Mouse (Mus musculus) thymus, postnatal 0 days (tissue): Measurements from ENCODE around the gene Sptssb. TPM values are rescaled to one million over a fixed set of nuclear protein-coding genes. Genes with fewer than 3 reads are reported as not detected.

Experiments
- DNase-seq: peaks from one replicate; pipeline ENCODE4 v3.0.0-alpha.2; 2015; ENCODE audit warnings: low spot score
- polyA plus RNA-seq: library from polyadenylated mRNA; unstranded; fragments of >200 nt; fragmentation: Nextera tagmentation; extraction: Ambion mirVana; gene quantifications from 2 replicates; pipeline ENCODE4 v1.2.1, GENCODE M21; 2015

The Sptssb gene
- 10.9 and 12.3 TPM in 2 replicates for polyA plus RNA-seq

DNA sequence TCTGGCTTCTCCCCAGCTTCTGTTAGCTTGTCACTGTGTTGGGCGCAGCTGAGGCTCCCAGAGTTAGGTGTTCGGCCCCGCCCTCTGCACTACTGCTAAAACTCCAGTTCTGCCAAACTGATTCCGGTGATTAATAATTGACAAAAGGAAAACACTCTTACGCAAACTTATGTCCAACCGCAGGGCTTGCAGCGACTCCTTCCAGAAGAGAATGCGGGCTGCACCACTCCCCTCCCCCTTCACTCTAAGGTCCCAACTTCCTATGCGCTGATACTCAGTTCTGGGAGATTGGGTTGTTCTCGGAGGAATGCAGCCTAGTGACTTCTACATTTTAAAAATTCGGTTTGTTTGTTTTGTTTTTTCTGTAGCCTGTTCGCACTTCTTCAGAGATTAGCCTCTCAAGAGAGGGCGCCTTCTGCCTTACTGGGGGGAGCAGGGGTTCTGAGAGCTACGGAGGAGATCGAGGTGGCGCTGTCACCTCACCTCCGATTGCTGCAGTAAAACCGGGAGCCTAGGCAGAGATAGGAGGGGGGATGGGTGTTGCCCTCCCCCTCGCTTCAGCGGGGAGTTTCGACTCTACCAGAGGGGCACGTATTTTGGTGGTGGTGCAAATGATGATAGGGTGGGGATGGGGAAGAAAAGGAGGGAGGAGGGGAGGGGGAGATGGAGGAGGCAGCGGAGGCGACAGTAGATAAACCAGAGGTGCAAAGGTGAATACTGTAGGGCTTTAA lies at the start of gene Sptssb:
Gene Sptssb, minus strand, starts transcription at position 83 of the 731 bp plus-strand sequence.
- no peak for DNase-seq

DNA sequence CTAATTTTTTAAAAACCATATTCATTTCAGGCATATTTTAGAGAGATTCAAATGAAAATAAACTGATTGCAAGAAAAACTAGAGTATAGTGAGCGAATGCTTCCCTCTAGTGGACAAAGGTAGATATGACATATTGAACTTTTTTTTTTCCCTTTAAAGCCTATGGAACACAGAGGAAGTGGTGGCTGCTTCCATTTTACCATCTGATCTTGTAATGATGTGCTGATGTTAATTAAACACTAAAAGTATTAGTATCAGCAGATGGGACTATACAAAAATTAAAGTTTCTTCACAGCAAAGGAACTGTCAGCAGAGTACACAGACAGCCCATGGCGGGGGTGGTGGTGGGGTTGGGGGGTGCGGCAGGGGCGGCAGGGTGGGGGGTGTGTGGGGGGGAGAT lies 48.3 kb upstream of the Sptssb start:
- peak; percentile 32 for DNase-seq

DNA sequence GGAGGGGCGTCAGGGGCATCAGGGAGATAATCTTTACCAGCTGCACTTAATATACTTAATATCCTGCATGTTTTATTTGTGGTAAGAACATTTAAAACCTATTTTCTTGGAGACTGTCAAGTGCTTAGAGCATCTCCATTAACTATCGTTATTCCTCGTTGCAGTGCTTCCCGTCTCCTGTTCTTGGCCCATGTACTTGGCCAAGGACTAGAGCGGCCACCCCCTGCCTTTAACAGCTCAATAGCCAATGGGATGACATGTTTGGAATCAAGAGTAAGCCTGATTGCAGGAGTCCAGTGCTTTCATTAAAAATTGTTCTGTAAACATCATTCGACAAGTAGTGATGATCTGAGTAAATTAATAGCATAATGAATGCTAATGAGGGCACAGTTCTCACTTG lies 47.8 kb upstream of the Sptssb start:
- no peak for DNase-seq

DNA sequence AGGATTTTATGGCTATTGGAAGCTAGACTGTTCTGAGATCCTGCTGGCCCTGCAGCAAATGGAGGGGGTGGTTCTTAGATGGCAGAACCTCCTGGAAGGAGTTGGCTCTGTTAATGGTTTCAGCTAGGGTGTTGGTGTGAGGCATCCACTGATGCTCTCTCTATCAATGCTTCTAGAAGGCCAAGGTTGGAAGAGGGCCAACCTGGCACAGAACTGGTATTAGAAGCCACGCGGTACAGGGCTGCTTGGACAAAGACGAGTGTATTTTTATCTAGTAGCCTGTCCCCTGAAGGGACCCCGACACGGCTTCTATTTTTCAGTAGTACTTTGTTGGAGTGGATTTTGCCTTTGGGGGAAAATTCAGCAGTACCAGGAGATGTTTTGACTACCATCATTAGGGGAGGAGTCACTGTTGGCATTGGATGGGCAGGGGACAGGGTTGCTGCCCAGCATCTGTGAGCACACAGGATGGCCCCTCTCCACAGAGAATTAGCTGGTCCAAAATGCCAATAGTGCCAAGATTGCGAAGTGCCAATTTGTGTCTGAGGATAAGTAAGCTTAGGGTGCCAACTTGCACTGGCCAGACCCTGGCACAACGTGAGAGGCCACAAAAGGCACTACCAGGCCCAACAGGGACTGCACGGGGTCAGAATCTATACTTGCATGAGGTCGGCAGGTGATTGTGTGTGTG lies 43.2 kb upstream of the Sptssb start:
- DNase-seq: no peak

DNA sequence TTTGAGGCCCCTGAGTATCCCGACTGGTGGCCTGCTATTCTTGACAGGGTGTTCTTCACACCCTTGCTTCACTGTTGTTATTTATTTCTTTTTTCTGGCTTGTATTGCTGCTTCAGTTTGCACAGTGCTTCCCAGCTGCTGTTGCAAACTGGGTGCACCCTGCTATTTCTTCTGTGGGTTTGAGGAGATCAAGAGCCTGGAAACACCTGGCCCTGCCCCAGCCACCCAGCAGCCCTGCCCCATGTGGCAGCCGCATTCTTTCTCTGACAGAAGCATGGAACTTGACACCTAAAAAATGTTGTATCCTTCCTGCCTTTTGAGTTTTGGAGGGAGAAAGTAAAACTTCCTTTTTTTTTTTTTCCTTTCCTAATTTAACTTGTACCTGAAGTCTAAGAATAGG lies 42.6 kb upstream of the Sptssb start:
- DNase-seq: peak; percentile 42

DNA sequence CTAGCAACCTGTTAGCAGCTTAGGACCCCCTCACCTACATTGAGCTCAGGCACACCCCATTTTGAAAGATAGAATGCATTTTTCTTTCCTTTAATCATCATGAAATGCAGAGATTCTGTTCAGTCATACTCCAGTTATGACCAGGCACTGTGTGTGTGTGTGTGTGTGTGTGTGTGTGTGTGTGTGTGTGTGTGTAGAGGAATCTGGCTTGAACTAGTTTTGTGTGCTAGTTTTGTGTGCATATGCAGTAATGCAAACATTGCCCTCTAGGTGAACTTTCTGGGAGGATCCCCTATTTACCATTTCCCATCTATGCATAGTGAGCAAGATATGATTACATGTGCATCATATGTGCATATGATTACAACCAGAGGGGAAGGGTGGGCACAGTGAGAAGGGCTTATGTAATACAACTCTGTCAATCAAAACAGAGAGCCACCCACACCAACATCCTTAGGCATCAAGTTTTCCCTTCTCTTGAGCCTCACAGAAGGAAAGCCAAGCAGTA lies 42.2 kb upstream of the Sptssb start:
- no peak for DNase-seq

DNA sequence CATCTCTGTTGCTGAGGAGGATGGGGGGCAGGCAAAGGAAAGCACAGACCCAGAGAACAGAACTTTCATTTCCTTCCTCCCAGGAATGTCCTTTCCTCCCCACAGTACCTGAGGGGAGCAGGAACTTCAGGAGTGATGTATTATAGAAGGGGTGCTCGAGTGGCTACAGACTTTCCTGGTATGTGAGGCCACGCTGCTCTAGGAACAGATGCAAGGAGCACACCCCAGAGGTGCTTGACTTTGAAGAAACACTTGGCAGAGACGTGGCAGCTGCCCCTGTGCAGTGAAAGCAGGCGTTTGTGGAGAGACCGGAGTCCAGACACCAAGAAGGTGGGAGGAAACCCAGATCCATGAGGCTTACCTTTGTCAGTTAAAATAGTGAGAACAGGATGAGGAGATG lies 40.6 kb upstream of the Sptssb start:
- no peak for DNase-seq

DNA sequence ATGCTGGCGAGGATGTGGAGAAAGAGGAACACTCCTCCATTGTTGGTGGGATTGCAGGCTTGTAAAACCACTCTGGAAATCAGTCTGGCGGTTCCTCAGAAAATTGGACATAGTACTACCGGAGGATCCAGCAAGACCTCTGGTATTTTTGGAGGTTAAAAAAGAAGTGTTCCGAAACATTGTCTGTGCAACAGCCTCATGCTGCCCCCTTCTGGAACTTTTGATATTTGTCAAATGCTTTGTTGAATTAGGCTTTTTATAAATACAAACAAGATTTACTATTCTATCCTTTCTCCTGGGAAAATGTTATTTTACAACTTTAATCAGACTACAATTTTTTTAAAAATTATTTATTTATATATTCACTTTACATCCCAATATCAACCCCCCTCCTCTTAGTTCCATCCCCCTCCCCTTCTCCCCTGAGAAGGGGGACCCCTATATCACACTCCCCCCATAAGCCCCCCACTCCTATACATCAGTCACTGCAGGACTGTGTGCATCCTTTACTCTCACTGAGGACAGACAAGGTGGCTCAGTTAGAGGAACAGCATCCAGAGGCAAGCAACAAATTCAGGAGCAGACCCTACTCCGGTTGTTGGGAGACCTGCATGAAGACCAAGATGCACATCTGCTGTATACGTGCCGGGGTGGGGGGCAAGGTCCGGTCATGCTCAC lies 38.3 kb upstream of the Sptssb start:
- DNase-seq: no peak

DNA sequence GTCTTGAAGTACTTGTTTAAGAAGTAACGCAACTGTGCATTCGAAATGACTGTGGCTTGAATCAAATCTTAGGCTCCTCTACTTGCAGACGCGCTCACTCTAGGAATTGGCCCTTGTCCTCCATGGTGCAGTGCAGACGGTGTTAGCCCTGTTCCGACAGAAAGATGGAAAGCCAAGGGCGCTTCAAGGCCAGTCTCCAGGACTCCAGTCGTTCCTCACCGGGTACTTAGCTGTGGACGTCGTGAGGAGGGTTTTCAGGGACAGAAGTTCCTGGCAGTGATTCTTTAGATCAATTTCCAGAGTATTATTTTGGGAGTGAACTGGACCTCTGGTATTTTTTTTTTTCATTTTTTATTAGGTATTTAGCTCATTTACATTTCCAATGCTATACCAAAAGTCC lies 35.8 kb upstream of the Sptssb start:
- DNase-seq: no peak

DNA sequence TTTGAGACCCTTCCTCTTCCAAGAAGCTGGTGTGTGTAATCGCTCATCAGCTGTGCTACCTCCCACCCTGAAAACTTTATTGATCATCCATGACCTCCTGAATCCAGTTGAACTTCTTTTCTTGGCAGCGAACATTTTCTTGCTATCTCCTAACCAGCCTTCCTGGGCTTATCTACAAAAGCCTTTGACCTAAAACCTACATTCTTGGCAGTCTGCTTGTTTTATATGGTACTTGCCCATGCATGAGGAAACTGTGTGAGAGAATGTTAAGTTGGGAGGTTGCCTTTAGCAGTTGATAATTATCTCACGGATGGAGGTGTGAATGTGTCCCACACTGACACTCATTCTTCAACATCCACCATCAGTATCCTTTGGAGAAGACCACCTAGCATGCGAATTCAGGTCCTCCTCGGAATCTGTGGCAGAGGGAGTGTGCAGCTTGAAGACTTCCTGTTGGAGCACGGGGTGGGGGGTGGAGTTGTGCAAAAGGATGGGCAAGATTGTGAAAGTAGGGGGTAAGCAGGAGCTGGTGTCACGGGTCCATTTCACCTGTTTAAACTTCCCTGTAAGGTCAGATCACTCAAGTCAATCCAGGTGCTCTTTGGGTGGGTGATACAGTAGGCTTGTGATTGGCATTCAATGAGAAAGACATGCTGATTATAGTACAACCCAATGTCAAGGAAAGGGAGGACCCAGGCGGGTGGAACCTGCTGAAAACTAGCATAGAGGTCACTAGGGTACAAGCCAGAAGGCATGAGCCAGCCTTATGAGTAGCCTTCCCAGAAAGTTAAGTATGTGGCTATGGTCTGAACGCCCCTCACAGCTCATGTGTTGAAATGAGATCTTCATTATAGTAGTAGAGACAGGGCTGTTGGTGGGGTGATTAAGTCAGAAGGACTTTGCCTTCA lies 32.7 kb upstream of the Sptssb start:
- DNase-seq: no peak

DNA sequence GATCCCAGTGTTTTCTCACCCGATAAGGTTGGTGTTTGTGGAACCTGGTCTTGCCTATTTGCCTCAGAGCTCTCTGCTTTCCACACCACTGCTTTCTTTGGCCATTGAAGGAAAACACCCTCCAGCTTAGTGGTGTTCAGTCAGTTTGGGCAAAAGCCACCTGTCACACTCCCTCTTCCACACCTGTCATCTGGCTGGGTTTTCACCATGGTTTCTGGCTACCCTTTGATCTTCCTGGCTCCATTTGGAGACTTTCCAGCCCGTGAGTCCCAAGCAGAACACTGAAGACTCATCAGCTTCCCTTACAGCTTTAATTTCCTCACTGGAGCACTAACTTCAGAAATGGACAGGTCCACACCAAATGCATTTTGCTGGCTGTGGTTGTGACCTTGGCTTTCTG lies 26.1 kb upstream of the Sptssb start:
- no peak for DNase-seq

DNA sequence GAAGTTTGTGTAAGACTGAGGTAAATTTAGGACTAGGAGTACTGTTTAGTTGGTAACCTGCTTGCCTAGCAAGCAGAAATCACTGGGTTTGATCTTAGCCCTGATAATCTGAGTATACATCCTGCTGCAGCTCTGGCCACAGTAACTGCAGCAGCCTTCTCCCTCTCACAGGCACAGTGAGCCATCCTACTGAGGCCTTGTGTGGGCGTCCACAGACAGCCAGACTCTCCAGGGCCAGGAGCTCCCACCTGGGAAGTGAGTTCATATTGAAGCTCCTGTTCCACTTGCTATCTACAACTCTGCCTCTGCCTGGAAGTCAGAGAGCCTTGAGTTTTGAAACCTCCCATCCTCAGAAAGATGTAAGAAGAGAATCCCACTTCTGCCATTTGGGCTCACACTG lies 24.0 kb upstream of the Sptssb start:
- DNase-seq: no peak

DNA sequence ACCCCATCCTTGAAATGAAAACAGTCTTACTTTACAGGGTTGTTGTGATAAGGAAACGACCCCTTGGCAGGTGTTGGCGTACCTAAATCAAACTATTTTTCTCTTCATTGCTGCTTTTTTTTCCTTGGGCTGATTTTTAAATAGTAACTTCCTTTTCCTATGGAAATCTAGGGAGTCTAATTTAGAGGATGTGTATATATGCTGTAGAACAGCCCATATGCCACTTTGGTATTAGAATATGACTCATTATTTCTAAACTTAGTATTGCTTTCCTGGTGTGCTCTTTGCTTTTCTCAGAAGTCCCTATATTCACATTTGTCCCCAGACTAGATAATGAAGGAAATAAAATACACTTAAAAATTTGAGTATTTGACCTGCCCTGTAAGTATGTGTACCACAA lies 17.8 kb upstream of the Sptssb start:
- DNase-seq: no peak

DNA sequence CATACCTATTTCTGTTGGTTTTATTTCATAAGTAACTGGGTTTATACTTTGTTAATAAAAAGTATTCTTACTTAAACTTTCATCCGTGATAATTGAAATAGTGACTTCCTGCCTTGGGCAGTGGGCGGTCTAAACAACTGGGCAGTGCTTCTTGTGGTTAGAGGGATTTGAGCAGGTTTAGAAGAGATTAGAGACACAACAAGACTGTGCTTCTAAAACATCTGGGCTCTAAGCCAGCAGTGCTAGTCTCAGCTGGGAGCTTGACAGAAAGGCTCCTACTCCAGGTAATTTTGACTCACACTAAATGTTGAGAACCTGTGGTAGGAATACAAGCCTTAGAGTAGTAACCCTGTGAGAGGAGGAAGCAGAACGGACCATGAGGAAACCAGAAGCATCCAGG lies 15.0 kb upstream of the Sptssb start:
- DNase-seq: no peak

DNA sequence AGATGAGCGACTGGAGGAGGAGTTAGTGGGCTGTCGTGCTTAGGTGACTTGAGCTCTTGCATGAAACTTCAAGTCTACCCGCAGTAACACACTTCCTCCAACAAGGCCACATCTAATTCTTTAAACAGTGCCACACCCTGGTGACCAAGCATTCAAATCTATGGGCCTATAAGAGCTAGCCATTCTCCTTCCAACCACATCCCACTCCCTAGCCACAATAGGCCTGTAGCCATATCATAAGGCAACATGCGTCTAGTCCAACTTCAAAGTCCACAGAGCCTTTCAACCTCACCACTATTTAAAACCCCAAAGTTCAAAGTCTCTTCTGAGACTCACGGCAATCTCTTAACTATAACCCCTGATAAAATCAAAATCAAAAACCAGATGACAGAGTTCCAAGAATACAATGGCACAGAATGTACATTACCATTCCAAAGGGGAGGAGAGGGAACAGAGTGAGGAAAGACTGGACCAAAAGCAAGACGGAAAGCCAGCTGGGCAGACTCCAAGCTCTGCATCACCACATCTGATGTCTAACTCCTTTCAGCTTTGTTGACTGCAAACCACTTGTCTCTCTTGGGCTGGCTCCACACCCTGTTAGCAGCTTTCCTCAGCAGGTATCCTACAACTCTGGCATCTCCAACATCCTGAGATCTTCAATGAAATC lies 13.1 kb upstream of the Sptssb start:
- no peak for DNase-seq

DNA sequence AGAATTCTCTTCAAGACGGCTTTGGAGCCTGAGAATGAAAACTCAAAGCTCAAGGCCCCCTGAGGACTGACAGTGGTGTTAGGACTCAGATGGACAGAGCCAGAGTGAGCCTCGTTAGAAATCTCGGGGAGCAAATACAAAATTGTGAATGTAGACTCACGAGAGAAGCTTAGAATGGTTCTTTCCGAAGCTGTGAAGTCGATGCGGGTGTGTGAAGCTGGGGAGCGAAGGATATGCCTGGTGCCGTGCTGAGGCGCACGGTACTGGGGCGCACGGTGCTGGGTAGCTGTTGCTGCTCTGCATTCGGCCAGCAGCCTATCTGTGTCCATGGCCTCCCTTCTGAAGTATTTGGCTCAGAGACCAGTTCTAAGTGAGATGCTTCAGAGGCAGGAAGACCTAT lies 11.4 kb upstream of the Sptssb start:
- DNase-seq: no peak

DNA sequence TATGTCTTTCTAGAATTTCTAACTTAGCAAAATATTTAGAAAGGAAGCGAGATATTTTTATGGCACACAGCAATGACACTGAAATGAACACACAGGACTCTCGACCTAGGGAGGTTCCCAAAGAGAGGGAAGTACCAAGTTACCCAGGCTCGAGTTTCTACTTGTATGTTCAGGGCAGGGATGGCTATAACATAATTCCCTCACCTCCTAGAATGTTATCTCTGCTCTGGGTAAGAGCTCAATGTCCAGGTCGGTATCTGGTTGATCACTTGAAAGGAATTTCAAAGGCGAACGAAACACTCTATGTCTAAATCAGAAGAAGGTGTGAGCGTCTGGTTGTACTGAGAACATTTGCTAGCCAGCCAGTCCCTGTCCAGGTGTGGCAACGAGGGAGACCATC lies 10.0 kb upstream of the Sptssb start:
- DNase-seq: no peak

DNA sequence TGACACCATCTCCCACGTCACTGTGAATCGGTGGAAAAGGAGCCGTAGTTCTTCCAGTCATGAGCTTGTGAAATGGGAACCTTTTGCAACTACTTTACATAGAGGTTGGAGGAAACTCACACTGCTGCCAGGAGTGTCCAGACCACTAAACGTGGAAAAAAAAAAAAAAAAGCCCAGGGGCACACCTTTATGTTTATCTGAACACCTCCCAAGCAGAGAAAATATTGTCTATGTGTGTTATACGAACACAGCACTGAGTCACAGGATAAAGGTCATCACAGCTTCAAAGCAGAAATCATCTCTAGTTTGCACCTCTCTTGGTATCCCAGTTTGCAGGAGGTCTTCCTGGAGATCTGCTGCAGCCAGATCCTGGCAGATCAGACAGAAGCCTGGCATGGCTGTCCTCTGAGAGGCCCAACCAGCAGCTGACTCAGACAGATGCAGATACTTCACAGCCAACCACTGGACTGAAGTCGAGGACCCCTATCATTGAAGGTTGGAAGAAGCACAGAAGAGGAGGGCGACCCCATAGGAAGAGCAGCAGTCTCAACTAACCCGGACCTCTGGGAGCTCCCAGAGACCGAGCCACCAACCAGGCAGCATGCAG lies 2.2 kb upstream of the Sptssb start:
- DNase-seq: no peak

DNA sequence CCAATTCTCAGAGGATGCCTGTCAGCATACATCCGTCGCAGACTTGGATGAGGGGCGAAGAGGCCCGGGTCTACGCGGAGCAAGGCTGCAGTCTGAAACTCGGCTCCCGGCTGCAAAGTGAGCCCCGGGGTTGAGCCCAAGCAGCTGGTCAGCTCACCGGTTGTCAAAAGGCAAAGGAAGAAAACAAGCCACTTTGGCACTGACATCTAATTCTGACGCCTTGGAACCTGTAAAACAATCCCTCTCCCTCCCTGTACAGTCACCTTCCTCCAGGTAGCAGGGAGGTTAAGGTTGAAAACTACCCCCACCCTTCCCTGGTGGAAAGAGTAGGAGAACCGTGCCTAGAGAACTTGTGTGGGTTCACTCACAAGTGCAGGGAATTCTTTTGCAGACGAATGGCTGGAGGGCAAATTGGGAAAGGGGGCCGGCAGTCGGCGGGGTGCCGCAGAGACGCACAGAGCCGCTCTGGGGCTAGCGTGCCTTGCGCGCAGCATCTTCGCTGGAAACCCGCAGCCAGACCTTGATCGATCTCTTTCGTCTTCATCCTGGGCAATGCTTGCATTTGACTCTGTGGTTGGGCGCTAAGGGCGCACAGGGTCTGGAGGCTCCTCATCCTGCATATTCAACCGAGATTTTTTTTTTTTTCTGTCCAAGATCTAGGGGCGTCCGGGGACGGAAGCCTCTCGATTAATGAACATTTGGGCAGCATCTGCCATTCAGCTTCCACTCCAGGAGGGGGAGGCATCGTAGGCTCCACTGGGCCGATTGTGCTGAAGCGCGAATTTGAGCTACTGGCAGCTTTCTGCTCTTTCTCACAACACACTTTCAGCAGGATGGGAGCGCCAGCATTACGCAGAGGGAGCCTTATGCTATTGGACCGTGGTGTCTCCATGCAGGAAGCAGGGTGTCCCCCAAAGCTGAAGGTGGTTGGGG lies 1.1 kb upstream of the Sptssb start:
- DNase-seq: no peak
